Mouse (Mus musculus): ENCODE results near the gene Hectd3.

Hectd3 gene

GRCm38 (mm10) chr4:116995131-116995797 is at the start of gene Hectd3:
TSS of gene Hectd3 (plus strand) at chr4:116995317.
- peak; percentile 88 for DNase-seq (ENCODE audit: low read depth, low spot score)

GRCm38 (mm10) chr4:116951642-116952041 is 43.5 kb upstream of the Hectd3 start:
- DNase-seq (ENCODE audit: low read depth, low spot score), result no peak

- peak; percentile 76 for DNase-seq (ENCODE audit: low read depth, low spot score)
Measured at GRCm38 (mm10) chr4:116954951-116955350, 40.2 kb upstream of the Hectd3 start.

- DNase-seq (ENCODE audit: low read depth, low spot score), result peak; percentile 26
Measured at GRCm38 (mm10) chr4:116976503-116976902, 18.6 kb upstream of the Hectd3 start.

GRCm38 (mm10) chr4:116985681-116986080 is 9.4 kb upstream of the Hectd3 start:
- DNase-seq (ENCODE audit: low read depth, low spot score), result no peak

- DNase-seq (ENCODE audit: low read depth, low spot score), result peak; percentile 50
Measured at GRCm38 (mm10) chr4:116986400-116987121, 8.6 kb upstream of the Hectd3 start.

- DNase-seq (ENCODE audit: low read depth, low spot score), result no peak
Measured at GRCm38 (mm10) chr4:116987122-116987456, 8.0 kb upstream of the Hectd3 start.

GRCm38 (mm10) chr4:116989731-116990130 is 5.4 kb upstream of the Hectd3 start:
- no peak for DNase-seq (ENCODE audit: low read depth, low spot score)

GRCm38 (mm10) chr4:116991366-116991765 is 3.8 kb upstream of the Hectd3 start:
- DNase-seq (ENCODE audit: low read depth, low spot score), result peak; percentile 80

- peak; percentile 96 for DNase-seq (ENCODE audit: low read depth, low spot score)
Measured at GRCm38 (mm10) chr4:116993672-116994621, 1.2 kb upstream of the Hectd3 start, which contains the start of gene Urod. TSS of gene Urod (minus strand) at chr4:116994413.

GRCm38 (mm10) chr4:116995798-116996135 is 650 bp downstream of the Hectd3 start:
- peak; percentile 84 for DNase-seq (ENCODE audit: low read depth, low spot score)

GRCm38 (mm10) chr4:116999513-117000154 is 4.5 kb downstream of the Hectd3 start:
- DNase-seq (ENCODE audit: low read depth, low spot score), result no peak

GRCm38 (mm10) chr4:117001957-117002356 is 6.8 kb downstream of the Hectd3 start:
- no peak for DNase-seq (ENCODE audit: low read depth, low spot score)

- DNase-seq (ENCODE audit: low read depth, low spot score), result peak; percentile 54
Measured at GRCm38 (mm10) chr4:117002543-117003521, 7.7 kb downstream of the Hectd3 start.

- DNase-seq (ENCODE audit: low read depth, low spot score), result no peak
Measured at GRCm38 (mm10) chr4:117004649-117005048, 9.5 kb downstream of the Hectd3 start.

- DNase-seq (ENCODE audit: low read depth, low spot score), result no peak
Measured at GRCm38 (mm10) chr4:117005611-117006400, 10.7 kb downstream of the Hectd3 start.

GRCm38 (mm10) chr4:117007058-117007457 is 11.9 kb downstream of the Hectd3 start:
- no peak for DNase-seq (ENCODE audit: low read depth, low spot score)

- DNase-seq (ENCODE audit: low read depth, low spot score), result no peak
Measured at GRCm38 (mm10) chr4:117010231-117010630, 15.1 kb downstream of the Hectd3 start.

- no peak for DNase-seq (ENCODE audit: low read depth, low spot score)
Measured at GRCm38 (mm10) chr4:117013596-117013995, 18.5 kb downstream of the Hectd3 start.

Data from A20 (cell line).